Mouse (Mus musculus) layer of hippocampus, postnatal 25 days (tissue): ENCODE data around the gene Rnf207. TPM values are rescaled to one million over a fixed set of nuclear protein-coding genes. Genes with fewer than 3 reads are reported as not detected.

Source experiments
- DNase-seq, 2 experiments: peaks; one replicate each; pipeline ENCODE4 v3.0.0; 2022; ENCODE audit warnings: mixed read lengths in 2 of 2, low spot score in 1 of 2; ENCODE audit errors: extremely low spot score in 1 of 2
- total RNA-seq, 2 experiments: library from RNA; stranded (reverse); gene quantifications; 2 replicates each; pipeline ENCODE4 v1.2.3; 2021

Rnf207 gene
- total RNA-seq, 2 experiments from 2014 or later: 2.6 to 5.8 TPM

DNA sequence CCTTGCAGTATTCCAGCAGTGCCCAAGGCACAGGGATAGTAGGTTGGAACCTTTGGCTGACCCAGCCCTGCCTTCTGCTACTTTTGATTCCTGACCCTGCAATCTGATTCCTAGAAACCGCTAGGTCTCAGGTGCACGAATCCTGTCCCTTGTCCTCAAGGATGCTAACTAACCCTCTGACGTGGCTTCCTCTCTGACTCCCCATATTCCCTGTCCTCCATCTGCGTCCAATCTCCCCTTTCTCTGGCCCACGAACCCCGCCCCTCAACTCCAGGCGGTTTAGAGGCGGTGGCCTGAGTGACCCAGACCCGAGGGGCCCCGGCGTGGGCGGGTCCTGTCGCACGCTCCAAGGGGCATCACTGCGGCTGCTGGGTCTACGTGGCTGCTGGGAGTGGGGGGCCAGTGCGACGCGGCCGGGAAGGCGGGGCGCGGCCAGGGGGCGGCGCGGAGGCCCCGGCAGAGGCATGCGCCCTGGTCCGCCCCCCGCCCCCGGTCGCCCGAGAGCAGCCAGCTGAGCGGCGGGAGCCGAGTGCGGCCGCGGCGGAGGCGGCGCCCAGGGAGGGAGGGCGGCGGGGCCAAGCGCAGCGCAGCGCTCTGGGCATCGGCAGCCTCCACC, 45.1 kb downstream of the Rnf207 start, which contains the start of gene Gpr153:
Gene Gpr153, plus strand, starts transcription at position 612 of the 616 bp plus-strand sequence.
- DNase-seq: peak in 1 of 2 experiments; percentile 33

DNA sequence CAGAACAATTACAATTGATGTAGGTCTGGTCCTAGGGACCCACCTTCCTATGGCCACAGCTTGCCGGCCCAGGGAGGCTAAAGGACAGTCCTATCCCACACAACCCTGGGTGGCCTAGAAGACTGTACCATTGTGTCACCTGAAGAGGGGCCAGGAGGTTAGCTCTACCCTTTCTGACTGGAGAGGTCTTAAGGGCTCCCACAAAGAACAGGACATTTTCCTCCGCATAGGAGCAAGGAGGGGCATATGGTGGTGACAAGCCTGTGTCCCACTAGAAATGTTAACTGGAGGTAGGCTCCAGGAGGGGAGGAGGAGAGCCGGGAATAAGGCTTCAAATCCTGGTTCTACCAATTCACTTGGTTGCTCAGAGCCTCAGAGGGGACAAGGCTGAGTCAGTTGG, 45.6 kb downstream of the Rnf207 start:
- no peak for DNase-seq

DNA sequence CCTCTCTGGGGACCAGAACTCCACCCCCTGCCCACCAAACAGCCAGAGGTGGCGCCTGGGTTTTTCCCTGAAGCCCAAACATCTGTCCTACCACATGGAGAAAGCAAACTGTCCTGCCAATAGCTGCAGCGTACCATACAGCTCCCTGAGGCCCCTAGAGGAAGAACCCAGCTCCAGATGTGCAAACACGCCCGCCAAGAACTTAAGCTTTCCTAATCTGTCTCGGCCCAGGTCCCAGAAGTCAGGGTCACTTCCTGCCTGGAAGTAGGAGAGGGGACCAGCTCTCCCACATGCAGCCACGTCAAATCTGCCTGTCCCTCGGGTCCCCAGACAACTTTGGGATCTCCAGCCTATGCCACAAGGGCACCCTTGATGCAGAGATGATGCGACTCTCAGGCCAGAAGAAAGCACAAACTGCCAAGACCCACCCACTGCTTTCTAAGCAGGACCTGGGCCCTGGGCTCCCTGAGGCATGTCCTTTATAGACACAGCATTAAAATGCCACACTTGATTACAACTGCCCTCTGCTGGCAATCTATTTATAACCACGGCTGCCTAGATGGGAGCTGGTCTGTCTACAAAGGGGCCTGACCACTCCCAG, 46.2 kb downstream of the Rnf207 start:
- DNase-seq: no peak

DNA sequence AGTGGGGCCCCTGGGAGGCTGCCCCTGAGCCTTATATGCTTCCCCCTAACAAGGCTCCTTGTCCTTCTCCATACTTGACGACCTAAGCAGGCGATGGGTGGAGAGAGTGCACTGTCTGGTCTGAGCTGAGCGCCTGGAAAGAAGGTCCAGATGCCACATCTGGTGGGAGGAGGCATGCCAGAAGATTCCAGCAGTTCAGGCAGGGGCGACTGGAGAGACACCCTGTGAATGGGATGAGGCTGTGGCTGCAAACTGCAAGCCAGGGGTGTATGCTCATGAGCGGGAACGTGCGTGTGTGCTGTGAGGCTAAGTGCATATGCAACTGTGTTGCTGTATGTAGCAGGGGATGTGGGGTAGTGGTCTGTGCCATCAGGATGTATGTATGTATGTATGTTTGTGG, 46.8 kb downstream of the Rnf207 start:
- DNase-seq: no peak

DNA sequence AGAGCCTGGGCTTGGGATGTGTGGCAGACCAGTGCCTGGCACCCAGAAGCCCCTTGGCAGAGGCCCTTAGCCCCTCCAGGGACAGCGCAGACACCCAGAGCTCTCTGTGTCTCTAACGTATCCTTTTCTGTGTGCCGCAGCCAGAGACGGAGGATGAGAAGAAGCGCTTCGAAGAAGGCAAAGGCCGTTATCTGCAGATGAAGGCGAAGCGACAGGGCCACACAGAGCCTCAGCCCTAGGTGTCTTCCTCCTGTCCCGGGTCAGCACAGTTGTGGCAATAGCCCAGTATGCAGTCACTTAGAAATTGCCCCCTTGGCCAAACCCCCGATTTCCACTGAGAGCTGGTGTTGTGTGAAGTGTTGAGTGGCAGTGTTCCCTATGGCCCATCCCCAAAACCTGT, 47.5 kb downstream of the Rnf207 start:
- DNase-seq: no peak

DNA sequence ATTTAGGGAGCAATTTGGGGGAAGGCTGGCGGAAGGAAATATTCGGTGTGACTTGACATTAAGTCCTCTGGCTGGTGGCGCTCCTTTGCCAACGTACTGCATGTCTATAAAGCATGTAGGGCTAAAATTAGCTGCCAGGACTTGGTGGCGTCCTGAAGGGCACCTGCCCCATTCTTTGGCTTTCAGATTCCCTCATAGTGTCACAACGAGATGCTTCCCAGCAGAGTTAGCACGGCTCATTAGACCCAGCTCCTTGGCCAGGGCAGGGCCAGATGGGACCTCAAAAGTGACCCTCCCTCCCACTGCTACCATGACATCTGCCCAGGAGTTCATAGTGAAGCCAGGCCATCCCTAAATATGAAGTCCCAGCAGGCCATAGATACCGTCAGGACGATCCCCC, 48.2 kb downstream of the Rnf207 start:
- no peak for DNase-seq

DNA sequence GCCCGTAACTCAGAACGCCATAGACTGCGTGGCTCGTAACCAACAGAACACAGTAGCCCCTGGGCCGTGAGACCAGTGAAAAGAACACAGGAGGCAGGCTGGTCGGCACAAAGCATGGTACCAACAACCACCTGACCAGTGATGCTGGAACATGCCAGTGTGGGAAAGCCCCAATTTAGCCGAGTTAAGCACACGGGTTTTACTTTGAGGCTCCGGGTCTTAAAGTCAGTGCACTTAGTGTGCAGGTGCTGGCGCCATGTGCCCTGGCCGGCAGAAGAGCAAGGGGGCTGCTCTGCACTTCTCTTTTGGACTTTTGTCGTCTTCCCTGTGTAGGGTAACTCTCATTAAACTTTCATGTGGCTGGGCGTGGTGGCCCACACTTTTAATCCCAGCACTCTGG, 48.8 kb downstream of the Rnf207 start:
- no peak for DNase-seq

DNA sequence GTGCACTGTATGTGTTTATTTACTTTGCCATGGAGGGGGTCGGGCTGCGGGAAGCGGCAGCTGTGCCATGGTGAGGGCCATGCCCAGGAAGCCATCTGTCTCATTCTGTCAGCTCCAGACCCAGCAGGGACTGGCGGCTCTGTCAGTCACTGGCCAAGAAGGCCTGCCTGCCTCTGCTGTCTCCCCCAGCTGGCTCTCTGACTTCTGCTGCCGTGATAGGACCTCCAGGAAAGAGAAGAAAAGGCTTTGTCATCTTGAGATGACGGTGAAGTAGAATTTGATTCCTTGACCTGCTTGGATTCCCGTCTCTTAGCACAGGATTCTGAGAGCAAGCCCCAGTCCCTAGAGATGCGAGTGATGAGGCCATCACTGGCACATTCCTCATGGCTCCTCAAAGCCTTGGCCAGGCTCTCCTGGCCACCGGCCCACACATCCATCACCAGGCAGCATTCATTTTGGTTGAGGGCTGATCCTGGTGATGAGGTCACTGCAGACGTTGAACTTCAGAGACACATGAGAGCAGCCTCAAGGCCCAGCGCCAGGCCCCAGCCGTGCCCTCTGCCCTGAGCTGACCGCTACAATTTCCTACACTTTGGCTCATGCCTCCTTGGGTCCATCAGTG, 50.9 kb downstream of the Rnf207 start:
- DNase-seq: no peak

DNA sequence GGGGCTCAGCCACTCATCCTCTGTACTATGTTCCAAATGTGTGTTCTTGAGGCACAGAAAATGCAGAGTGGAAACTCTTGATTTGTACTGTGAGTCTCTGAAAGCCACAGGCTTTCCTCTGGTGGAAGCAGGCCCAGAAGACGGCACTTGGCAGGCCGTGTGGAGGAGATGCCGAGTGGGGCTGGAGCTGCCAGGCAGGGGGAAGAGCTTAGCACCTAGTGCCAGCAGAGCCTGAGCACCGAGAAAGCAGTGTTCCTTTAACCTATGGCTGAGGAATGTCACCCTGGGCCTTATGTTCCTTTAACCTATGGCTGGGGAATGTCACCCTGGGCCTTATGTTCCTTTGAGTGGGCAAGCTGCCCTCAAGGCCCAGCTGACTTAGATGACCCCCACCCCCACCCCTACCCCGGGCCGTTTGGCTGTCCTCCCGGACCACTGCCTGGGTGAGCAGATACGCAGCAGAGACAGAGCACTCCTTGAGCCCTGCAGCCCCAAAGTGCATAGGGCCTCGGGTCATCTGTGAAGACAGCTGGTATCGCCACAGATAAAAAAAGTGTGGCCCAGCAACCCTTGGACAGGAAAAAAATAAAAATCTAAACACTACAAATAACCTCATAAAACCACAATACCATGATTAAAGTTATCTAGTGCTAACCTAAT, 52.4 kb downstream of the Rnf207 start:
- peak in 1 of 2 experiments; percentile 50 for DNase-seq

DNA sequence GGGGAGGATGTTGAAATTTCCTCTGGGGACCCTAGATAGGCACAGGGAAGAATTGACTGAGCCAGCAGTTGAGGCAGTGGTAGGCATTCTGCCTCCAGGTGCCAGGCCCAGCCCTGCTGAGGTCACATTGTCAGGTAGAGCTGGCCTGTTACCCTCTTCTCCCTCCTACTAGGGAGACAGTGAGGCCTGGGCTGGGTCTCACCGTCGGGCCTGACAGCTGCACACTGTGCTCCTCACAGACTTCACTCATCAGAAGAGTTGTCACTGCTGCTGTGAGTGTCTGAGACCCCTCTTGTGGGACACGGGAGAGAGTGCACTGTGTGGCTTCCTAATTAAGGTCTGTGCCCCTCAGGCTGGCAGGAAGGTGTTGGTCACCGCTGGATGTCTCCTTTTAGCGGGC, 53.0 kb downstream of the Rnf207 start:
- no peak for DNase-seq

DNA sequence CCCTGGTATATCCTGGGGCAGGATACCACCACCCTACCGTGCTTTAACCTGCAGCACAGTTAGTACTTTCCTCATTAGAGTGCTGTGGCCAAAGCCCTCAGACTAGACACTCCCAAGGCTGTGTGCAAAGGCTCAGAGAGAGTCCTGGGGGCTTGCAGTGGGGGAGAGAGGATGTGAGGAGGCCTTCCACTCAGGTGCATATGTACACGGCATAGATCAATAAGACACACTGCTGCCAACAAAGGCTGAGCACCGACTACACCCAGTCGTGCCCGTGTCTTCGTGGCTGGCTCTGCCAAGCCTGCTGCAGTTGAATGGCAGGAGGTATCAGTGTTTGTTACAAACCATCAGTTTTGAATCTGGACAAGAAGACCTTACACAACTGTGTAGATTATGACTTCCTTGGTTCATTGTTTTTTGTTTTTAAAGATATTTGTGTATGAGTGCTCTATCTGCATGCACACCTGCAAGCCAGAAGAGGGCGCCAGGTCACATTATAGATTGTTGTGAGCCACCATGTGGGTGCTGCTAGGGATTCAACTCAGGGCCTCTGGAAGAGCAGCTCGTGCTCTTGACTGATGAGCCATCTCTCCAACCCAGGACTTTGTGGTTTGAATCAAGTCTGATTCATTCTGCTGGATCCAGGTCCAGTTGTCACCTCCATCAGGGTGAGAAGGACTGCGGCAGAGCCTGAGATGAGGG, 53.8 kb downstream of the Rnf207 start:
- DNase-seq: no peak

DNA sequence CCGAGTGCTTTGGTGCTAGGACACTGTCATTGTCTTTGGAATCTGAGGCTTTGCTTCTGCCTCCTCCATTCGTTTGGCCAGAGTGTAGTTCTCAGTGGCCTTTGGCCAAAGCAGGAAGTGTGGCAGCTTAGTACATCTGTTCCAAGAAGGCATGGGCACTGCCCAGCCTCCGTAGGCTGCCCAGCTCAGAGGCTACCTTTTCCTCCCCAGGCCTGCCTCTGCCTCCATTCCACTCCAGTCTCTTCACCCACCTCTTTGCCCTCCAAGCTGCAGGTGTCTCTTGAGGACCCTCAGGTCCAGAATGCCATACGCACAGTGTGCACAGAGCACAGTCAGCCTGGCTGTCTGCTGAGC, 54.6 kb downstream of the Rnf207 start:
- DNase-seq: no peak

DNA sequence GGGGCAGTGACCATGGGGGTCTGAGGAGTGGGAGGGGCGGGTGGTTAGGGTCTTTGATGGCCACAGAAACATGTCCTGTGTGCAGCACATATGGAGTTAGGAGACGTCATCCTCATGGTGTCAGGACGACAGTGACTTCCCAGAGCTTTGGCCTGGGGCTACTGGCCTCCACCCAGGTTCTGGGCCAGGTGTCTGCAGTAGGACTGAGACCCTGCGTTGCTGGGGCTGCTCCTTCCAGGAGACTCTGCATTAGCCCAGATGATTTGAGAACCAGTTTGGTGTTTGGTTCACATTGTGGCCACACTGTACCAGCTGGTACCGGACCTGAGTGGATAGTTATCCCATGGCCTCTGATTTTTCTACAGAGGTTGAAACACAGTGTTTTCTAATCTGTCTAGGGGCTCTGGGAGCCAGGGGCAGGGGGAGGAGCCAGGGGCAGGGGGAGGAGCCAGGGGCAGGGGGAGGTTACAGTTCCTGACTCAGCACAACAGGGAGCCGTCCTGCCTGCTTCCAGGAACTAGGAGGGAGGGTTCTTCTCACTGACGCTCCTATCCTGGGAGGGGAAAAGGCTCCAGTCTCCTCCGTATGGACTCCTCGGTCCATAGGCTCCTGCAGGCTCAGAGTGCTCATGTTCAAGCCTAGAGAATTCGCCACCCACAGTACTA, 55.1 kb downstream of the Rnf207 start:
- no peak for DNase-seq

DNA sequence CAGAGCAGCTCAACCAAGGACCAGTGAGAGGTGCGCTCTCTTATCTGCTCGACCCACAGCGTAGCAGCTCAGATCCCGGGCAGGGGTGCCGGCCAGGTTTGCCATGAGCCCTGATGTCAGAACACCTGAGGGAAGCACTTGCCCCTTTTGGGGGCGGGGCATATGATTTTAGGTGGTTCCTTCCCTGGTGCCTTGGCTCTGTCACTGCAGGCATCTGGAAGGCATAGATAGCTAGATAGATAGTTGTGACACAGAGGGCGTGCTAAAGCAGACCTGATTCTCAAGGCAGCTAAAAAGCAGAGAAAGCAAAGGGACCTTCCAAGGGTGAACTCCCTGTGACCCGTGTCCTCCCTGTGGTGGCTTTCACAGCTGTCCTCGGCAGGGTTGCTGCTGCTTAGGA, 55.7 kb downstream of the Rnf207 start:
- DNase-seq: no peak

DNA sequence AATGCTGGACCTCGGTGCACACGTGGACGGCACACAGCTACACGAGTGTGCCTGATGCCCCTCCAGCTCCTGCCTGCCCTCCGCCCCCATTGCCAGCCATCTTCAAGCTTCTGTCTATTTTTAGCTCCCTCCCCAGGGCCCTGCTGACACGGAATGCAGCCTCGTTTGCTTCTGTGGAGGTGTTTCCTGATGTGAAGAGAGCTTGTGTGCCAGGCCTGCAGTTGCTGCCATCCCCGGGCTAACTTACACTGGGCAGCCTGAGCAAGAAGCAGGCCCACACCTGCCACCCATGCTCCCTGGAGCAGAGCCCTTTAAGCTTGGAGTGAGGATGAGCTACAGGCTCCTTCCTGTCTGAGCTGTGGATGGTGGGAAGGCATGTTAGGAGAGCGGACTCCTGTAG, 56.6 kb downstream of the Rnf207 start:
- DNase-seq: no peak

DNA sequence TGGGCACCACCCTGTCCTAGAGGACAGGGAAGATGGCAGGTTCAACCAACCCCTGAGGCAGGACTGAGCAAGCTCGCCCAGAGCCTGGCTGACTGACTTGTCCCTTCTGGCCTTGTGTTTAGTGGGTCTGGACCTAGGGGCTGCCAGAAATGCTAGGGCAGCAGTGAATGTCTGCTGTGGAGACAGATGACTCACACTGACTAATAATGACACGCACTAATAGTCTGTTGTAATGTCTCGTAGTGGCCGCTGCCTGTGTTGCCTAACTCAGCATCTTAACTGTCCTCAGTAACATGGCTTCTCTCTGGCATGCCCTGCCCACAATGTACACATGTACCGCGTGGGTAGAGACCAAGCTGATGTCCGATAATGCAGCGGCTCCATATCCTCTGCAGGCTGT, 58.3 kb downstream of the Rnf207 start:
- DNase-seq: no peak

DNA sequence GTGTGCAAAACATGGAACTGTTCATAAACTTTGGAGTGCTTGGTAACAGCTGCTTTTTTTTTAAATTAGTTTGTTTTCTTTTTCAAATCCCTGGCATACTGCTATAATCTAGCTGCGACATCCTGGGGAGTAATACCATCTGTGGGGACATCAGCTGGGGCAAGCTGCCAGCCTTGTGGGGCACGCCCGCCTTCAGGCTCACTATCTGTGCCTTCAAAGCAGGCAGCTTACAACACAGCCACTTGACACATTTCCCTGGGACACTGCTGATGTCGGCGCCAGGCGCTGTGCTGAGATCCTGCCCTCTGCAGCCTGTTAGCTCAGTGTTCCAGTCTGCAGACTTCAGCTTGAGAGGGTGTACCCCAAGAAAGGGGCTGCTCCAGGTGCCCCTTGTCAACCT, 61.7 kb downstream of the Rnf207 start:
- peak; percentile 63 to 74 for DNase-seq
